Mouse (Mus musculus): ENCODE results near the gene Stk36. TPM values are rescaled to one million over a fixed set of nuclear protein-coding genes. Genes with fewer than 3 reads are reported as not detected.

Stk36 gene
- total RNA-seq, 2 experiments from 2014 or later: 0.65 to 1.1 TPM

GRCm38 (mm10) chr1:74662253-74662865, 61.1 kb downstream of the Stk36 start:
- intact Hi-C loops (cut with DNase I): loop anchor here (10.0 kb wide), 1 partner anchor 78 kb away; the partner anchor contains the start of genes Bcs1l and Zfp142
- DNase-seq: no peak

GRCm38 (mm10) chr1:74665153-74665552, 63.9 kb downstream of the Stk36 start:
- intact Hi-C loops (cut with DNase I): loop anchor here (10.0 kb wide), 1 partner anchor 80 kb away; the partner anchor contains the start of genes Bcs1l and Zfp142
- DNase-seq: no peak

- intact Hi-C loops (cut with DNase I): loop anchor here (10.0 kb wide), 1 partner anchor 84 kb away; the partner anchor contains the start of genes Bcs1l and Zfp142
- DNase-seq: no peak
These were observed 67.1 kb downstream of the Stk36 start for GRCm38 (mm10) chr1:74668371-74668770.

GRCm38 (mm10) chr1:74672731-74673130, 71.5 kb downstream of the Stk36 start:
- DNase-seq: no peak
- intact Hi-C loops (cut with DNase I): no loop called here

GRCm38 (mm10) chr1:74676863-74677262, 75.6 kb downstream of the Stk36 start:
- no peak for DNase-seq
- intact Hi-C loops (cut with DNase I): no loop called here

GRCm38 (mm10) chr1:74677843-74678242, 76.6 kb downstream of the Stk36 start:
- intact Hi-C loops (cut with DNase I): no loop called here
- no peak for DNase-seq

Small RNA genes lying within 50 kb of the gene (microRNA-seq; reads per million reads assigned to microRNA genes)
- gene Gm25035 (ENCODE audit: borderline number of aligned reads in 2 of 2): 0 reads per million in 2 experiments

Other genes starting within 250 kb of the Stk36 start
- gene Catip, start 239.3 kb upstream of the Stk36 start, total RNA-seq (2021): under 1 TPM; 0.19 to 0.41 TPM
- gene Slc11a1, start 226.2 kb upstream of the Stk36 start, total RNA-seq (2021): 1 to 10 TPM; 4.7 to 5.5 TPM
- gene Ctdsp1, start 209.9 kb upstream of the Stk36 start, total RNA-seq (2021): 100 to 1,000 TPM; 127 to 133 TPM
- 1 to 10 TPM in 1 of 2 experiments, under 1 TPM in 1; 0.86 to 1.3 TPM for gene Vil1, start 192.1 kb upstream of the Stk36 start, total RNA-seq (2021)
- gene Cnot9, start 95.4 kb upstream of the Stk36 start, total RNA-seq (2021): 10 to 100 TPM; 12.1 to 12.6 TPM
- gene Plcd4, start 58.6 kb upstream of the Stk36 start, total RNA-seq (2021): not detected
- gene Usp37, start 57.2 kb upstream of the Stk36 start, total RNA-seq (2021): 10 to 100 TPM in 1 of 2 experiments, 1 to 10 TPM in 1; 6.7 to 10.1 TPM
- gene Zfp142, start 13.2 kb upstream of the Stk36 start, total RNA-seq (2021): 10 to 100 TPM in 1 of 2 experiments, 1 to 10 TPM in 1; 8.4 to 10.2 TPM
- gene Bcs1l, start 13.2 kb upstream of the Stk36 start, total RNA-seq (2021): 10 to 100 TPM; 28.7 to 37.0 TPM
- 10 to 100 TPM; 16.1 to 17.4 TPM for gene Rnf25, start within 50 bp of the Stk36 start, total RNA-seq (2021)
- 10 to 100 TPM; 10.1 to 11.5 TPM for gene Ttll4, start 60.3 kb downstream of the Stk36 start, total RNA-seq (2021)
- 10 to 100 TPM; 13.5 to 18.4 TPM for gene Cyp27a1, start 112.1 kb downstream of the Stk36 start, total RNA-seq (2021)
- 1 to 10 TPM; 1.1 to 1.4 TPM for gene Prkag3, start 147.8 kb downstream of the Stk36 start, total RNA-seq (2021)
- under 1 TPM; 0.14 to 0.33 TPM for gene Wnt6, start 170.4 kb downstream of the Stk36 start, total RNA-seq (2021)
- gene Wnt10a, start 190.1 kb downstream of the Stk36 start, total RNA-seq (2021): not detected

All from heart, postnatal 36 days (tissue).